Mouse (Mus musculus) myocyte (in vitro differentiated cells): Measurements from ENCODE around the gene Zfp410.

Experiments used
- E2F4 ChIP-seq: IDR thresholded peaks from one replicate; pipeline ENCODE4 v1.6.1; 2011; ENCODE audit warnings: mild to moderate bottlenecking, control low read depth, moderate library complexity; ENCODE audit not compliant: insufficient read depth
- MAX ChIP-seq: IDR thresholded peaks from one replicate; pipeline ENCODE4 v1.6.1; 2011; ENCODE audit warnings: low read depth, mild to moderate bottlenecking, control low read depth
- MYOD1 ChIP-seq, 3 experiments: IDR thresholded peaks; one replicate each; pipeline ENCODE4 v1.6.1; 2011; ENCODE audit warnings: control low read depth in 2 of 3, low read depth in 2 of 3, mild to moderate bottlenecking in 2 of 3, moderate library complexity in 1 of 3; ENCODE audit not compliant: insufficient read length in 2 of 3, control insufficient read depth in 1 of 3
- POLR2A ChIP-seq: IDR thresholded peaks from one replicate; pipeline ENCODE4 v1.6.1; 2011; ENCODE audit warnings: low read depth, mild to moderate bottlenecking, control low read depth, moderate library complexity; ENCODE audit not compliant: insufficient read length
- POLR2AphosphoS2 ChIP-seq: IDR thresholded peaks from one replicate; pipeline ENCODE4 v1.6.1; 2011; ENCODE audit warnings: low read depth, control low read depth; ENCODE audit not compliant: insufficient read length
- USF1 ChIP-seq: IDR thresholded peaks from one replicate; pipeline ENCODE4 v1.6.1; 2011; ENCODE audit warnings: low read depth, mild to moderate bottlenecking, control low read depth, moderate library complexity

DNA sequence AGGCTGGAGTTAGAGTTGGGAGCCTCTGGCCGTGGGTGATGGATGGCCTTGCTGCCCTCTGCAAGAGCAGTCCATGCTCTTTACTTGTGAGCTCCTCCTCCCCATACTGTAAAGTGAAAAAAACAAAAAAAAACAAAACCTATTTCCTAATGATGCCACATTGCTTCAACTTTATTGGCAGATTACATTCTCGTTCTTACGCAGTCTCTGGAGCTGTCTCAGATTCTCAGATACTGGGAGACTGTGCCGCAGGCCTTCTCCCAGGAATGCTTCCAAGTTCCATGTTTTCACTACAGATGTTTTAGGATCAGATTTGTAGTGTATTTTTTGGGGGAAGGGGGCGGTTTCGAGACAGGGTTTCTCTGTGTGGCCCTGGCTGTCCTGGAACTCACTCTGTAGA, 48.5 kb downstream of the Zfp410 start:
- TF ChIP-seq POLR2AphosphoS2 (no peak), POLR2A (no peak), E2F4 (no peak), MYOD1 (IDR thresholded peaks at IDR 0.05; ENCODE audit: control insufficient read depth in 1 of 3, insufficient read length in 2 of 3, low read depth in 2 of 3) (no peak), MAX (no peak), USF1 (no peak)
